ENCODE assay signal across 27 mouse cellular contexts in genomic region chr11:51044776-51045175, GRCm38 (mm10). TPM values are rescaled to one million over a fixed set of nuclear protein-coding genes. Genes with fewer than 3 reads are reported as not detected.
"Had no signal": no experiment of that assay in that cellular context is flagged by ENCODE, and none has a peak within 500 bp of the region (broad histone marks: within the 10 kb centered on the region; RNA-seq: fewer than 3 reads in every experiment).

No protein-coding gene starts in this region.

RNA-seq across cellular contexts. Expression of gene Olfr1375, which starts 3.1 kb away (rescaled TPM):
- polyA plus RNA-seq: heart, embryonic 10.5 days; heart, embryonic 11.5 days; heart, embryonic 12.5 days; heart, embryonic 13.5 days; heart, embryonic 14.5 days; heart, embryonic 15.5 days; heart, embryonic 16.5 days; heart, postnatal 0 days; hindbrain, embryonic 10.5 days; hindbrain, embryonic 11.5 days; hindbrain, embryonic 12.5 days; hindbrain, embryonic 13.5 days; hindbrain, embryonic 14.5 days; hindbrain, embryonic 15.5 days; hindbrain, embryonic 16.5 days; hindbrain, postnatal 0 days; inflammation-experienced regulatory T-cells, adult 6 months; intestine, embryonic 14.5 days; intestine, embryonic 15.5 days; intestine, embryonic 16.5 days; intestine, postnatal 0 days; kidney, adult 2 months; kidney, embryonic 14.5 days; kidney, embryonic 15.5 days; kidney, embryonic 16.5 days; kidney, postnatal 0 days; large intestine, adult 2 months had no signal

RNA-seq across cellular contexts. Expression of gene Zfp354a, which starts 14.3 kb away (rescaled TPM):
- polyA plus RNA-seq: inflammation-experienced regulatory T-cells, adult 6 months had no signal

RNA-seq across cellular contexts. Expression of gene Olfr54, which starts 30.7 kb away (rescaled TPM):
- polyA plus RNA-seq: heart, embryonic 10.5 days; heart, embryonic 11.5 days; heart, embryonic 12.5 days; heart, embryonic 13.5 days; heart, embryonic 14.5 days; heart, embryonic 15.5 days; heart, embryonic 16.5 days; heart, postnatal 0 days; hindbrain, embryonic 10.5 days; hindbrain, embryonic 11.5 days; hindbrain, embryonic 12.5 days; hindbrain, embryonic 13.5 days; hindbrain, embryonic 14.5 days; hindbrain, embryonic 15.5 days; hindbrain, embryonic 16.5 days; hindbrain, postnatal 0 days; inflammation-experienced regulatory T-cells, adult 6 months; intestine, embryonic 14.5 days; intestine, embryonic 15.5 days; intestine, embryonic 16.5 days; intestine, postnatal 0 days; kidney, adult 2 months; kidney, embryonic 14.5 days; kidney, embryonic 15.5 days; kidney, embryonic 16.5 days; kidney, postnatal 0 days; large intestine, adult 2 months had no signal

RNA-seq across cellular contexts. Expression of gene Olfr51, which starts 41.4 kb away (rescaled TPM):
- polyA plus RNA-seq: heart, embryonic 10.5 days; heart, embryonic 11.5 days; heart, embryonic 12.5 days; heart, embryonic 13.5 days; heart, embryonic 14.5 days; heart, embryonic 15.5 days; heart, embryonic 16.5 days; heart, postnatal 0 days; hindbrain, embryonic 10.5 days; hindbrain, embryonic 11.5 days; hindbrain, embryonic 12.5 days; hindbrain, embryonic 13.5 days; hindbrain, embryonic 14.5 days; hindbrain, embryonic 15.5 days; hindbrain, embryonic 16.5 days; hindbrain, postnatal 0 days; inflammation-experienced regulatory T-cells, adult 6 months; intestine, embryonic 14.5 days; intestine, embryonic 15.5 days; intestine, embryonic 16.5 days; intestine, postnatal 0 days; kidney, adult 2 months; kidney, embryonic 14.5 days; kidney, embryonic 15.5 days; kidney, embryonic 16.5 days; kidney, postnatal 0 days; large intestine, adult 2 months had no signal
